In genomic region chr6:49021141-49022012, GRCm38 (mm10) we compare ENCODE assay signal across 10 mouse cellular contexts. TPM values are rescaled to one million over a fixed set of nuclear protein-coding genes. Genes with fewer than 3 reads are reported as not detected.
A peak's percentile ranks its signal among the peaks of the same experiment; 100 is the strongest.
DNase-seq lines count a peak whose midpoint lies in the region; ATAC-seq and TF ChIP-seq lines count a peak whose summit lies in the region.
"Had no signal": no experiment of that assay in that cellular context is flagged by ENCODE, and none has a peak within 500 bp of the region (broad histone marks: within the 10 kb centered on the region; RNA-seq: fewer than 3 reads in every experiment).

No protein-coding gene starts in this region.

- no peak overlapping the region for H3K4me3 ChIP-seq in neural tube, embryonic 12.5 days
- H3K4me3 ChIP-seq in heart, adult 2 months = no peak overlapping the region
- H3K4me3 ChIP-seq: liver, embryonic 15.5 days had no signal

- intact Hi-C loops in heart, adult 2 months (cut with DNase I) = no loop called here

- TF ChIP-seq EP300 in heart, adult 2 months (IDR thresholded peaks at IDR 0.05; ENCODE audit: insufficient read depth, low read depth, low read length) = no peak

- H3K4me2 ChIP-seq in neural tube, embryonic 12.5 days (replicated peaks) = no peak overlapping the region
- H3K4me2 ChIP-seq: liver, embryonic 15.5 days had no signal

- no peaks in the 10 kb centered on the region for H3K9me3 ChIP-seq in neural tube, embryonic 12.5 days
- H3K9me3 ChIP-seq: liver, embryonic 15.5 days had no signal

- no peaks in the 10 kb centered on the region for H3K36me3 ChIP-seq in neural tube, embryonic 12.5 days
- H3K36me3 ChIP-seq in heart, adult 2 months (ENCODE audit: control insufficient read depth, insufficient read depth, low read length) = no peaks in the 10 kb centered on the region
- H3K36me3 ChIP-seq: liver, embryonic 15.5 days had no signal

- H3K4me1 ChIP-seq in neural tube, embryonic 12.5 days = peaks cover 7% of the 10 kb centered on the region; the same call in 1 of the 2 replicates
- peaks cover 2% of the 10 kb centered on the region; the same call in 1 of the 2 replicates for H3K4me1 ChIP-seq in heart, adult 2 months (ENCODE audit: control insufficient read depth, insufficient read depth, low read length)
- H3K4me1 ChIP-seq: liver, embryonic 15.5 days had no signal

- DNase-seq in neural tube, embryonic 10.5 days (ENCODE audit: extremely low spot score, low spot score) = no peak
- DNase-seq in frontal cortex, postnatal 10 days (ENCODE audit: low spot score in 2 of 2) = peak; percentile 54 to 70
- DNase-seq in left cerebral cortex, adult 8-10 months (ENCODE audit: low spot score in 2 of 2) = peak; percentile 10 to 77
- DNase-seq in right cerebral cortex, postnatal 25 days = peak; percentile 42
- DNase-seq in heart, adult 2 months = no peak
- no peak for DNase-seq in ovary, postnatal 10 days (ENCODE audit: low spot score)
- DNase-seq in adrenal gland, postnatal 14 days = no peak

- 41% methylated on average over 14 of the region's 14 CpGs for WGBS in neural tube, embryonic 12.5 days
- whole genome bisulfite sequencing in heart, adult 2 months = 75% methylated on average over 14 of the region's 14 CpGs

- H3K79me2 ChIP-seq in heart, adult 2 months (replicated peaks; ENCODE audit: control insufficient read depth, insufficient read depth, low read length) = no peaks in the 10 kb centered on the region

- no peak for TF ChIP-seq CTCF in heart, adult 2 months (IDR thresholded peaks at IDR 0.05)

- no peak overlapping the region for H3K9ac ChIP-seq in neural tube, embryonic 12.5 days
- no peak overlapping the region for H3K9ac ChIP-seq in heart, adult 2 months (ENCODE audit: low read depth, low read length)
- H3K9ac ChIP-seq: liver, embryonic 15.5 days had no signal

- H3K27ac ChIP-seq in neural tube, embryonic 12.5 days = no peak overlapping the region
- H3K27ac ChIP-seq in heart, adult 2 months = no peak overlapping the region
- H3K27ac ChIP-seq: liver, embryonic 15.5 days had no signal

- ATAC-seq in neural tube, embryonic 12.5 days (ENCODE audit: low FRiP score, low read depth) = peak; percentile 63

- H3K27me3 ChIP-seq in neural tube, embryonic 12.5 days (replicated peaks) = no peaks in the 10 kb centered on the region
- H3K27me3 ChIP-seq in heart, adult 2 months (ENCODE audit: control insufficient read depth, insufficient read depth, low read length) = no peaks in the 10 kb centered on the region
- H3K27me3 ChIP-seq: liver, embryonic 15.5 days had no signal

- TF ChIP-seq POLR2A in heart, adult 2 months (IDR thresholded peaks at IDR 0.05; ENCODE audit: insufficient read depth, low read depth, low read length) = no peak

RNA-seq across cellular contexts. Expression of gene Gpnmb, which starts 15.0 kb away (rescaled TPM):
- polyA plus RNA-seq in neural tube, embryonic 12.5 days (2016; fragmentation: Nextera tagmentation; extraction: Ambion mirVana) = 0.89 and 0.95 TPM in 2 replicates
- total RNA-seq in left cerebral cortex, adult 8-10 months (2022) = 10 to 100 TPM in 1 of 4 experiments, 1 to 10 TPM in 3; 2.5 to 25.6 (median 6.0) TPM
- 1 to 10 TPM in 1 of 2 experiments, under 1 TPM in 1; 0.84 to 1.3 TPM for total RNA-seq in heart, adult 2 months (2021)
- polyA plus RNA-seq in heart, adult 2 months (2012; rRNA removed) = 2.4 and 4.9 TPM in 2 replicates
- 0.19 and 1.2 TPM in 2 replicates for total RNA-seq in adrenal gland, postnatal 14 days (2021)

RNA-seq across cellular contexts. Expression of gene Svs1, which starts 34.7 kb away (rescaled TPM):
- not detected in 2 replicates for polyA plus RNA-seq in neural tube, embryonic 12.5 days (2016; fragmentation: Nextera tagmentation; extraction: Ambion mirVana)
- total RNA-seq in left cerebral cortex, adult 8-10 months (2022) = not detected
- total RNA-seq in heart, adult 2 months (2021) = not detected
- not detected in 2 replicates for polyA plus RNA-seq in heart, adult 2 months (2012; rRNA removed)
- not detected in 2 replicates for total RNA-seq in adrenal gland, postnatal 14 days (2021)
- polyA plus RNA-seq: liver, embryonic 15.5 days; stomach, embryonic 14.5 days had no signal

RNA-seq across cellular contexts. Expression of gene Doxl2, which starts 46.6 kb away (rescaled TPM):
- polyA plus RNA-seq in neural tube, embryonic 12.5 days (2016; fragmentation: Nextera tagmentation; extraction: Ambion mirVana) = not detected in 2 replicates
- not detected for total RNA-seq in left cerebral cortex, adult 8-10 months (2022)
- total RNA-seq in heart, adult 2 months (2021) = not detected
- polyA plus RNA-seq in heart, adult 2 months (2012; rRNA removed) = not detected in 2 replicates
- total RNA-seq in adrenal gland, postnatal 14 days (2021) = not detected in 2 replicates
- polyA plus RNA-seq: liver, embryonic 15.5 days; stomach, embryonic 14.5 days had no signal

RNA-seq across cellular contexts. Expression of gene Malsu1, which starts 52.2 kb away (rescaled TPM):
- polyA plus RNA-seq in neural tube, embryonic 12.5 days (2016; fragmentation: Nextera tagmentation; extraction: Ambion mirVana) = 64.3 and 64.7 TPM in 2 replicates
- 10 to 100 TPM; 26.3 to 30.5 (median 28.1) TPM for total RNA-seq in left cerebral cortex, adult 8-10 months (2022)
- 10 to 100 TPM; 34.4 to 39.0 TPM for total RNA-seq in heart, adult 2 months (2021)
- polyA plus RNA-seq in heart, adult 2 months (2012; rRNA removed) = 14.5 and 15.4 TPM in 2 replicates
- 42.7 and 45.8 TPM in 2 replicates for total RNA-seq in adrenal gland, postnatal 14 days (2021)

Comparison
In these comparisons a context has a peak if more than half of its experiments do, and no peak if none do; other contexts are left out.
1. DNase-seq: peak in frontal cortex, postnatal 10 days (2 of 2), left cerebral cortex, adult 8-10 months (2 of 2) and right cerebral cortex, postnatal 25 days (single experiment); none in neural tube, embryonic 10.5 days (single experiment), heart, adult 2 months (0 of 2), ovary, postnatal 10 days (single experiment) and adrenal gland, postnatal 14 days (single experiment).